Mouse (Mus musculus) Muller cell, postnatal 12 days (primary cell): ENCODE data around the gene Fam172a.
"Not testable (repeated sequence)": the region's sequence is repeated elsewhere in the genome, so short reads cannot be mapped to it uniquely, and the experiment has no call there.

Experiments
- DNase-seq: peaks from one replicate; pipeline ENCODE4 v3.0.0-alpha.2; 2015; ENCODE audit errors: inconsistent ontology term

The Fam172a gene

DNA sequence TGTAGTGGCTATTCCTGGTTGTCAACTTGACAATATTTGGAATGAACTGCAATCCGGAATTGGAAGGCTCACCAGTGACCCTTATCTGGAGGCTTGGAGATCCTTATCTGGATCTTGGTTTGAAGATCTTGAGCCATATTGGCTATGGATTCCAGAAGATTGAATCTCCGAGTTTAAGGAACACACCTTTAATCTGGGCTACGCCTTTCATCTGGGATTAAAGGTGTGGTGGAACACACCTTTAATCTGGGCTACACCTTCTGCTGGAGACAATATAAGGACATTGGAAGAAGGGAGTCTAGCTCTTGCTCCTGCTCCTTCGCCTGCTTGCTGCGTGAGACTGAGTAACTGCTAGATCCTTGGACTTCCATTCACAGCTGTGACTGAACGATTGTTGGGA is at the start of gene Fam172a:
TSS of gene Fam172a (plus strand) at position 301 of the 400 bp plus-strand sequence.
- not testable (repeated sequence) for DNase-seq

DNA sequence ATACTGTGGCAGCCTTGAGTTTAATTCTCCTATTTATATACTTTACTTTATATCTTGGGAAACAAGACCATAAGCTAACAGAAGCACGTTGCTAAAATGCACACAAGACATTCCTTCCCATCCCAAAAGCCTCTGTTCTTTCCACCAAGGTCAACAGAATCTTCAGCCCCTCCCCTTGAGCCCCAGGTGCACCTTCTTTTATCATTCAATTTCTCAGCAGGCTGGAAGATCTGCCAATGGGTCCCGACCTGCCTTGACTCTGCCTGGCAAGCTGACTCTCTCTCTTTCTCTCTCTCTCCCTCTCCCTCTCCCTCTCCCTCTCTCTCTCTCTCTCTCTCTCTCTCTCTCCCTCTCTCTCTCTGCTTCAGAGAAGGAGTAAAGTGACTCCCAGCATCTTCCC is 13.2 kb upstream of the Fam172a start:
- no peak for DNase-seq

DNA sequence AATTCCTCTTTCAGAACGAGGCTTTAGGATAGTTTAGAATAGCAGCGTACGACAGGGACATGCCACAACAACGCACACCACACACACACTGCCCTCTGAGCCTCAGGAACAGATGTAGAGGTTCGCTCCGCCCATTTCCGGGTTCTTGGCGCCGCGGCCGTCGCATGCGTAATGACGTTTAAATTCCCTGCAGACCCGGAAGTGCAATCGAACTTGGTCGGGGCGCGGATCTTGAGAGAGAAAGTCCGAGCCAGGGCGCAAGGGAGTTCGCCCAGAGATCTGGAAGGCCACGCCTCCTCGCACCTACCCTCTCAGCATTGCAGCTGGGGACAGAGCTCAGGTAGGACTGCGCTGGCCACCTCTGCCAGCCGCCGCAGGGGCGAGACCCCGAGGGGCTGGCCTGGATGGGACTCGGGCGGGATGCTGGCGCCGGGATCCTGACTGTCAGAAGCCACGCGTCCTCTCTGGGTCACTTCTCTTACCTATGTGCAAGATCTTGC is 6.7 kb downstream of the Fam172a start:
- peak; percentile 89 for DNase-seq

DNA sequence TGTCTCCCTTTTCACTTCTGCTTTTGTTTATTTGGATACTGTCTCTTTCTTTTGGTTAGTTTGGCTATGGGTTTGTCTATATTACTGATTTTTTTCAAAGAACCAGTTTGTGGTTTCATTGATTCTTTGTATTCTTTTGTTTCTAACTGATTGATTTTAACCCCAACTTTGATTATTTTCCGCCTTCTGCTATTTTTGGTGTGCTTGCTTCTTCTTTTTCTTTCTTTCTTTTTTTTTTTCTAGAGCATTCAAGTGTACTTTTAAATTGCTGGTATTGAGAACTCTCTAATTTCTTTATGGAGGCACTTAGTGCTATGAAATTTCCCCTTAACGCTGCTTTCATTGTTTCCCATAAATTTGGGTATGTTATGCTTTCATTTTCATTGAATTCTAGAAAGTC is 15.7 kb downstream of the Fam172a start:
- no peak for DNase-seq

DNA sequence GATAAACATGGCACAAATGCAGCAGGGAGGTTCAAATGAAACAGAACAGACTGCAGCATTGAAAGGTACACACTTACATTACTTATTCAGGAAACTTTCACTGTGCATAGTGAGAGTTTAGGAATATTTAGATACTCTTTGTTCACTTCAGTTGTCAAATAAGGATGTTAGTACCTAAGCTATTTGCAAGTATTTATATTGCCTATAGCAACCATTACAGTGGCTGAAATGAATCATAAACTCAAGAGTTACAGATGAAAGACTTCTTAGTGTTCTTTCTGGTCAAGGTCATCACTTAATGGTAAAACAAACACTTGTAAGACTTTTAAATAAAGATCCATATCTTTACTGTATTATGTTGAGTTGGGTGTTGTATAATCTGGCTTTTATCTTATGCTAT is 41.0 kb downstream of the Fam172a start:
- DNase-seq = no peak

DNA sequence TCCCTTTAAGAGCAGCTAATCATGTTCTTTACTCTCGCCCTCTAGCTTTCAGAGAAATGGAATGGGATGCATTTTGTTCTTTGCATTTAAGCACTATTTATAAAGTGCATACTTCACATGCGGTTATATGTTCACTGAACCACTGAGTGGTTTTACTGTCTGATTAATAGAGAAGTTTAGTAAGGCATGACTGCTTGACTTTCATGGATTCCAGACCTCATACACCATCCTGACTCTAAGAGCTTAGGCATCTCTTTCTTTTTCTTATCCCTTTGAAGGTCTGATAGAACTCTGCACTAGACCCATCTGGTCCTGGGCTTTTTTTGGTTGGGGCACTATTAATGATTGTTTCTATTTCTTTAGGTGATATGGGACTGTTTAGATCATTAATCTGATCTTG is 75.8 kb downstream of the Fam172a start:
- no peak for DNase-seq

DNA sequence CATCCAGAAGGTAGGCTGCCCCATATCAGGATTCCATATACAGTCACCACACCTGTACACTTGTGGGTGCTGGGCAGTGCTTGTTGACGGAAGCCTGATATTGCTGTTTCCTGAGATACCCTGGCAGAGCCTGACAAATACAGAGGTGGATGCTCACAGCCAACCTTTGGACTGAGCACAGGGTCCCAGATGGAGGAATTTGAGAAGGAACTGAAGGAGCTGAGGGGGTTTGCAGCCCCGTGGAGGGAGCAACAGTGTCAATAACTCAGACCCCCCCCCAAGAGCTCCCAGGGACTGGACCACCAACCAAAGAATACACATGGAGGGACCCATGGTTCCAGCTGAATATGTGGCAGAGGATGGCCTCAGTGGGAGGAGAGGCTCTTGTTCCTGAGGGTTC is 105.5 kb downstream of the Fam172a start:
- not testable (repeated sequence) for DNase-seq

DNA sequence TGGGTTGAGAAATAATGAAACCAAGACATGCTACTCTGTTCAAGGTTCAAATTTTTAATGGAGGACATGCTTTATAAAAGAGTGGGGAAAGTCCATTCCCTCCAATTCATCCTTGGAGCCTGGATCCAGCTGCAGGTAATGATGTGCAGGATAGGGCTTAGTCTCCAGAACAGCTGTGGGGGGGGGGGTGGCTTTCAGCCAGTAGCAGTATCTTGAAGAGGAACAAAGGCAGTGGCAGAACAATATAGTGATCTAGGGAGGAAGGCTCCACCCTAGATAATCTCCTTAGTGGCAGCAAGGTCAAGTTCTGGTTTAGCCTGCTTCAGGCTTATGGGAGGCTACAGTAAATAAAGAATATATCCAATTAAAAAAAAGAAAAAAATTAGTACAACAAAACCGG is 108.6 kb downstream of the Fam172a start:
- DNase-seq = no peak

DNA sequence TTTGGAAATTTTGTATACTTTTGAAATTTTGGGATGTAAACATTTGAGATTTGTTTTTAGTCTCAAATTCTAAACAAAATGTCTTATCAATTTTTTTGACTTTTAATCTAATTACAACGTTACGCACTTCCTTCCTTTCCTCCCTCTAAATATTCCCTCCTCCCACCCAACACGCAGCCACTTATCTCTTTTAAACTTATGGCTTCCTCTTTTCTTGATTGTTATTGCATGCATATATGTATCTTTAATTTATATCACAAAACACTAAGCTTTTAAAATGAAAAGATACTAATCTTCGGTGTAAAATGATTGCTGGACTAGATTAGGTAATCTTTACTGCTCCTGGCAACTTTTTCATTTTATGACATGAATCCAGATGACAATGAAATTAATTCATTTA is 124.3 kb downstream of the Fam172a start:
- DNase-seq = no peak

DNA sequence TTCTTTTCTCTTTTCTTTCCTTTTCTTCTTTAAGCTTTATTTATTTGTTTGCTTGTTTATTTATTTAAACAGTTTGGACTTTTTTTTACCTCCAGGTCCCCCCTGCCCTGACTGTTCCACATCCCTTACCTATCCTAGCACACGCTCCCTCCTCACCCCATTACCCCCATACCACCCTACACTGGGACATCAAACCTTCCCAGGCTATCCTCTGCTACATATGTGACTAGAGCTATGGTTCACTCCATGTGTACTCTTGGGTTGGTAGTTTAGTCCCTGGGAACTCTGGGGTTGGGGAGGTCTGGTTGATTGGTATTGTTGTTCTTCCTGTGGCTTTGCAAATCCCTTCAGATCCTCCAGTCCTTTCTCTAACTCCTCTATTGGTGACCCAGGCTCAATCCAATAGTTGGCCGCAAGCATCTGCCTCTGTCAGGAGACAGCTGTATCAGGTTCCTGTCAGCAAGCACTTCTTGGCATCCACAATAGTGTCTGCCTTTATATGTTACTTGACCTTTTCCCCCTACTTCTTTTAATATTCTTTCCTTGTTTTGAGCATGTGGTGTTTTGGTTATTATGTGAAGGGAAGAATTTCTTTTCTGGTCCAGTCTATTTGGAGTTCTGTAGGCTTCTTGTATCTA is 141.3 kb downstream of the Fam172a start:
- no peak for DNase-seq

DNA sequence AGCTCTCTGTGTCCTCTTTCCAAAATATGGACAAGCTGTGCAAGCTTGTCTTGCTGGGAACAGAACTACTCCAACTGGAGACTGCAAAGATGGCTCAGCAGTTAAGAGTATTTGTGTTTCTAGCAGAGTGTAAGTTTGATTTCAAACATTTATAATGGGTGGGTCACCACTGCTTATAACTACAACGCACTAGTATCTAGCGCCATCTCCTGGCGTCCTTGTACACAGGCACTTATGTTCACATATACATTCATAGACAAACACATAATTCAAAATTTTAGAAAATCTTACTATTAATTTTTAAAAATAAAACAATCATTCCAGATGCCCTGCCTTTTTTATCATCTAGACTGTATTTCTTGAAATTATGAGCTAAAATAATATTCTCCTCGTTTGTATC is 147.0 kb downstream of the Fam172a start:
- DNase-seq = no peak

DNA sequence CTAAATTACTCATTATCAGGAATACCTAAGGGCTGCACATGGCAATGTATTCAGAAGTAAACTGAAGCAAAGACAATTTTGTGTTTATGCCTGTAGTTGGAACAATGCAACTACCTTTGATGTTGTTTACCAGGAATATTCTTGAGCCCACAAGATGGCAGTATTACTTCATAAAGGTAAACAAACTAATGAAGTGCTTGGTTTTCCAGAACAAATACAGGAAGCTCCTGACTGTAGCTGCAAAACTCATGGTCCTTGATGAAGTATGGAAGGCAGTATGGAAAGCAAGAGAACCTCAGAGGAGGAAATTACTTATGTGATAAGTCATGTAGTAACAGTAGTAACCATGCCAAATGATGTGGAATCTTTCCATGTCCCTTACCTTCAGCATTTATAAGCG is 163.0 kb downstream of the Fam172a start:
- peak; percentile 25 for DNase-seq

DNA sequence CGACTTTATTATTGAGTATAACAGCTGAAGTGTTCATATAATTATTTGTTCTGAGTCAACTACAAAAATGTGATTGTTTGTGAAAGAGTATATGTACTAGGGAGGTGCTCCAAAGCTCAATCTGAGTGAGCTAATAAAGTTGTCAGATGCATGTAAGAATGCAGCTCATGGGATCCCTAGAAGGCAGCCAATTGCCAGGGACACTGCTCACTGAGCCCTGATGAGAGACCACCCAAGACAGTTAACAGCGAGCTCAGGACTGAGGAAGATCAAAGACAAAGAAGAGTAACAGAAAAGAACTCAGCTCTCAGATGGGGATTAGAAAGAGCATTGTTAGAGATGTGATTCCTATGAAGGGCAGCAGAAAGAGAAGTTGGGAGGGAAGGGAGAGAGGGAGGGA is 166.5 kb downstream of the Fam172a start:
- no peak for DNase-seq

DNA sequence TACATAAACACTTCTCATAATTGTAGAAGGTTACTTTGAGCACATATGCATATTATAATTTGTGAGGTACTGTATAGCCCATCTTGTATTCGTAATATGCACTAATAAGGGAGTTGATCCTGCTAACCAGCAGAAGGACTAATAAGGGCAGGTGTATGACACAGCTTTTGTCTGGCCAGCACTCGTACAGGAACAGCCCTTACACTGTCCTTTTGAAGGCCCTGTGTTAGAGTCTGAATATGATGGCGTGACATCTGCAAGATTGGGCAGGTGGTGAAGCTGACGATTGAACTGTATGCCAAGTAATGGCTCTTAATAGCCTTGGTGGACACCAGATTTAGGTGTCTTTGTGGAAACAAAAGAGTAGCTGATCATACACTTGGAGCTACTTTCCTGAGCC is 176.3 kb downstream of the Fam172a start:
- no peak for DNase-seq

DNA sequence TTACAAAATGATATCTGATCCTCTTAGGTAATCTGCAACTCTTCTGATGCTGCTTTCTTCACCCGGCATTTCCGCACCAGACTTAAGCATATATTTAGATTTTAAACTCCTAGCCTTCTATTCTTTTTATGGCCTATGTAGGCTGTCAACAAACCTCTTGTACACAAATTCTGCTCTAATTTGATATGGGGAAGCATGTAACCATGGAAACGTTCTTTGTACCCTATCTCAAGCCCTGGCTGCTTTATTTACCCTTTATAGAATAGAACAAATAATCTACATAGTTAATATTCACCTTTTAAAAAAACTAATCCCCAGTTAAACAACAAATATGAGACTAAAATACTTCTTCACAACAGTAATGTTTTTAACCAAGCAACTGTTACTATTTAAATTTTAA is 176.7 kb downstream of the Fam172a start:
- no peak for DNase-seq

DNA sequence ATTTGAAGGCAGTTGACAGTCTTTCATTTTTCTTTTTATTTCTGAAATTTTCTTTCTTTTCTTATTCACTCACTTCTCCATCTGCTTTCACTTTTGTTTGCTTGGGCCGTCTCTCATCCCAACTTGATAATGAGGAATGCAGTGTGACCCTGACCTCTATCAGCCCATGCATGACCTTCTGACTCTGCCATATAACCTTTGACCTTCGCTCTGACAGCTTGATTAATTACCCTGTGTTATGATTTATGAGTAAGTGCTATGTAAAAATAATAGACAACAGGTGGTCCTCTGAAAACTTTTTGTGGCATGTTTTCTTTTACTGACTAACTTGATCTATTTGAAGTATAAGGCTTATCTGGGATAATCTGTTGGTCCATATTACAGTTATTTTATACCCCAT is 195.8 kb downstream of the Fam172a start:
- DNase-seq = no peak

DNA sequence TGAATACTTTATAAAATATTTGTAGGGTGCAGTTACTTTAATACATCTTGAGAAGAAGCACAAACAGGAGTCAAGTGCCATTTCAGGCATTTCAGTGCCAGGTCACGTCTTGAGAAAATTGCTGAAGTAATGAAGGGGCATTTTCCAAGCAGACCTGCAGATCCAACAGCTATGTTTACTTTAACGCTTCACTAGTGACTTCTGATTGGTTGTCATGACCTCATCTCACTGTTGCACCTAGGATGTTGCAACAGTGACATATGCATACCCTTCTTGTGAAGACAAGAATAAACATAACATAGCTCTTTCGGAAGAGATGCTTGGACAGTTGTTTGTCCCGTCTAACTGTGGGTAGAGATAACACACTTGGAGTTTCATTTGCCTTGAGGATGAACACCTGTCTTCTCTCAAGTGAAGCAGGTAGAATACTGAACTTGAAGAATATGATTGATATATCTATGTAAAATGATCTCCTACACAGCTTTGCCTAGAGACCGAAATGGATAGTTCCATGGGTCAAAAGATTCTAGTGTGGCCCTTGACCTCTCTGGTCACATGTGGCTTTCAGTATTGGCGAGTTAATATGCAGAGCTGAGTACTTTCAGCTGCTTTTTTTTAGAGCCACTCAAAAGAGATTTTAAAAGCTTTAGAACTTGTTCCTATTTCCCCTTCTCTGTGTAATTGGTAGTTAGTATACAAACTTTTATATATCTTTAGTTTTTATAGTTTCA is 196.4 kb downstream of the Fam172a start:
- DNase-seq = no peak

DNA sequence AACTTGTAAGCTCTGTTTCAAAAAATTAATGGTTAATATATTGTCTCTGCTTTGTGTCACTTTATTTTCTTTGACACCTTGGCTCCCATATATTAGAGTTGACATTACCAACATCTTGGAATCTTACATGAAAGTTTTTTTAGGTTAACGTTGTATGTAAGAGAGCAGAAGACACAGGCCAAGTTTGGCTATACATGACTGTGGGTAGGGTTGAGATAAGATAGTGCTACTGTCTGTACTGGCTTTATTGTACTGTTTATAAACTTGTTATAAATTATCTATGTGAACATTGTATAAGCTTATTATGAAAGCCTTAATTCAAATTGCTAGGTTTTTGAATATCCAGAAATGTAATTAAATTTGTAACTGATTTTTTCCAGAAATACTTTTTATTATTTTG is 197.9 kb downstream of the Fam172a start:
- DNase-seq = no peak

DNA sequence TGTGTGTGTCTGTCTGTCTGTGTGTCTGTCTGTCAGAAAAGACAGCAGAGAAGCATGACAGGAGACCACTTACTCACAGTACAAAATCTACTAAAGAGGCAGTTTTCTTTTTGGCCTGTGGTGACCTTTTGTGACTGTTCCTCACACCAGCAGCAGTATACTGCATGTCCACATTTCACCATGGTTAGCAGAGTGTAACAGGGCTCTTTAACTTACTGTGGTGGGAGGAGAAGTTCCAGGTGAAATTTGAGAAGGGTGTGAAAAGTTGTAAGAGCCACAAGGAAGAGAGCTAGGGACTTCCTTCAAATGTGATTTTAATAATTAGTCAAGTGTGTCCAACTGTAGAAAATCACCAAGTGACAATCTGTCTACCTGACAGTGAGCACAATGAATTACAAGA is 199.0 kb downstream of the Fam172a start:
- no peak for DNase-seq

DNA sequence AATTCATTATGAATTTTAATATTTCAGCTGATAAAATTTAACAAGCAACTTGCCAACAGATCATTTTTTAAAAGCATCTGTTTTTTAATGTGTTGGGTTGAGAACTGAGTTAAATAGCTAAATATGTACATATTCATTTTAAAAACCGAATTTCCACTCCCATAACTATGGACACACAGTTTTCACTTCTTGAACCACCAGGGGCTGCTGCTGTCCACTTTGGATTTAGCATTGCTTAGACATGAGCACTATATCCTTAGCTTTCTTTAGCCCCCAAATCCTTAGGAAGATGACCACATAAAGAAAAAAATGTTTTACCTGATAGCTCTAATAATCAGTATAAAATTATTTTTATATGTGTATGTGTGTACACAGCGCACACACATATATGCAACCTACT is 207.4 kb downstream of the Fam172a start:
- DNase-seq = no peak

DNA sequence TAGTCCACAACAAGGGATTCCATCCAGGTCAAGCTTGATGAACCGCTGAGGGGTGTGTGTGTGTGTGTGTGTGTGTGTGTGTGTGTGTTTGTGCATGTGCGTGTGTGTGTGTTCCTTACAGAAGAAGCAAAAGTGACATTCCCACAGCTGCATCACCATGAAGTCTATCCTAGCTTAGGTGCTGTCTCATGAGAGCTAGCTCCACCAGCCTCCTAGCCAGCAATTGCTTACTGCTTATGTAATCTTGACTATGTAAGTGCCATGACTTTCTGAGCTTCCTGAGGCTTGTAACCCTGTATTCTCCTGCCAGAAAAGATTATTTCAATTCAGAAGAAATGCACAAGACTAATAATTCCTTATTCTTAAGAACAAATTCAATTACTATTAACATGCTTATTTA is 221.0 kb downstream of the Fam172a start:
- no peak for DNase-seq

DNA sequence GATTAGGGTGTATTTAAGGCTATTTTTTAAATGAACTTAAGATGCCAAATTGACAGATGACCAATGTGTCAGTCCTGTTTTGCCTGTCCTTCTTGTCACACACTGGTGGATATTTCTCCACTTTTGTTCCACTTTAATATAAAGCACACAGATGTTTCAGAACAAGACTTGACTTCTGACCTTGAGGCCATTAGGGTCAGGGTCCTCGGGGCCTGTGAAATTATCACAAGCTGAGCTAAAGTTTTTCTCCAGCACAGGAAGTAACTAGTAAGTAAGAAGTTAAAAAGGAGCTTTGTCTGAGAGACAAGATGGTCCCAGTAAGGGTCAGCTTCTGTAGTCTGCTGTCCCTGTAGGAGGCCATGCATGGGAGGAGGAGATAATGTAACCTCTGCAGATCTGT is 255.8 kb downstream of the Fam172a start:
- DNase-seq = no peak

DNA sequence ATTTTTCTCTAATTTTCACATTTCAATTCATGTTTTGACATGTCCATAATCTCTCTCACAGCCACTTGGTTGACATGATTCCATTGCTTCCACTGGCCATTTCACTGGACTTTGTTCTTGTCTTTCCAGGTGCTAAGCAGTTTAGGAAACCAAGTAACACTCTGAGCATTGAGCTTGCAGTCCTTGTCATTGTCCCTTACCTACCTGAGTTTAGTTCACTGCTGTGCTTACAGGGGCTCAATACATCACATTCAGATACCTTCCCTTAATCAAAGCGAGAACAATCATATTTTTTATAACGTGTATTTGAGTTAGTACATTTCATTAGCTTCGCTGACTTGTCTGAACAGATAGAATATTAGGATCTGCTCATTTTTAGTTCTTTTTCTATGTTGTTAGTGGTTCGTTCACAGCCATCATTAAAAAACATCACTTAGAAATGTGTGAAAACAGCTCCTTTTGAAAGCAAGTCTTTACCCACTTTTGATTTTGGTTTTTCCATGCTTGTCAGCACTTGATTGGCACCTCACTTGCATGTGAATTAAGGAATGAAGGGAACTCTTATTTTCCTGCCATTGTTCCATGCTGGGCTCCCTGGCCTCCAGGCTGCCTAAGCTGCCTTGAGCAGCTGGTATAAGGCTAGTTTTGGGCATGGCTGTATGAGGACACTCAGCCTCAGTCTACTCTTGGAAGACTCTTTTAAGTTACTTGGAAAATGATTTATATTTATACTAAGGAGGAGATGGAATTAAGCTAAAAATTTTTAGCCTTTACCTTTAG is 257.9 kb downstream of the Fam172a start:
- DNase-seq = no peak
